Mouse (Mus musculus) embryonic facial prominence, embryonic 10.5 days (tissue): ENCODE measurements around the gene Mapkapk2. TPM values are rescaled to one million over a fixed set of nuclear protein-coding genes. Genes with fewer than 3 reads are reported as not detected.
"Not testable (repeated sequence)": the region's sequence is repeated elsewhere in the genome, so short reads cannot be mapped to it uniquely, and the experiment has no call there.

Source experiments
- DNase-seq: peaks from one replicate; pipeline ENCODE4 v3.0.0-alpha.2; 2017; ENCODE audit warnings: low spot score
- H3K27ac ChIP-seq: fragments of 300-500 bp; sonication (generic); replicated peaks from 2 replicates; pipeline ENCODE4 v1.5.1; 2016; ENCODE audit warnings: mild to moderate bottlenecking
- H3K27me3 ChIP-seq: fragments of 300-500 bp; sonication (generic); replicated peaks from 2 replicates; pipeline ENCODE4 v1.6.1; 2016; ENCODE audit warnings: low read depth, mild to moderate bottlenecking; ENCODE audit not compliant: poor library complexity, severe bottlenecking
- H3K36me3 ChIP-seq: fragments of 300-500 bp; sonication (generic); replicated peaks from 2 replicates; pipeline ENCODE4 v1.6.1; 2016; ENCODE audit warnings: mild to moderate bottlenecking, moderate library complexity
- H3K4me1 ChIP-seq: fragments of 300-500 bp; sonication (generic); 2 replicates; pipeline ENCODE4 v1.6.1; 2016
- H3K4me3 ChIP-seq: fragments of 300-500 bp; sonication (generic); 2 replicates; pipeline ENCODE4 v1.5.1; 2016; ENCODE audit warnings: mild to moderate bottlenecking, moderate library complexity
- H3K9me3 ChIP-seq: fragments of 300-500 bp; sonication (generic); 2 replicates; pipeline ENCODE4 v1.6.1; 2016; ENCODE audit warnings: mild to moderate bottlenecking
- WGBS: fragments of 180-500 bp; shearing (Covaris S2); methylation state at CpG from one replicate; pipeline ENCODE4 v1.1.7; 2016; 5-methylcytosine and 5-hydroxymethylcytosine counted together
- polyA plus RNA-seq: library from polyadenylated mRNA; unstranded; fragments of >200 nt; fragmentation: Nextera tagmentation; extraction: Ambion mirVana; gene quantifications from 2 replicates; pipeline ENCODE4 v1.2.1, GENCODE M21; 2016

Mapkapk2 gene
- polyA plus RNA-seq, 1 experiment from 2014 or later: 45.4 TPM

DNA sequence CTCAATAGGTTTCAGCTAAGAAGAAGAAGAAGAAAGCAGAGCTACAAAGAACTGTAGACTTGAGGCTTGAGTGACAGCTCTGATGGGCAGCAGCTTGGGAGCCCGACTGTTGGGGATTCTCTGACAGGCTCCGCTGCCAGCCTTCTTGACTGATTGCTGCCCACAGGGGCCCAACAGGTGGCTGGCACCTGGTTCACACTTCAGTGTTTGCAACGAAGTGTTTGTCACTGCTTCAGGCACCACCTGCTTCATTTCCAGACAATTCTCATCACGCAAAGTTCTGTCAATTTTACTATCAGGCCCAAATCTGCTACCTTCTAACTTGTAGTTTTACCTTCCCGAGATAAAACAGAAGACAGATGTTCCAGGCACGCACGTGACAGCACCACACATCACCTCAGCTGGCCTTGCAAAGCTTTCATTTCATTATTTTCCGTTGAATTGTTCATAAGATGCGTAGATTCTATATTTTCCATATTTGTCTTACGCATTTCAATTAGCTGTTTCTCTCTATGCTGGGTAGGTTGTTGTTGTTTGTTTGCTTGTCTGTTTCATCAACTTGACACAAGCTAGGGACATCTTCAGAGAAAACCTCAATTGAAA lies 59.1 kb downstream of the Mapkapk2 start:
- H3K36me3 ChIP-seq: no peaks in the 10 kb centered on the region

DNA sequence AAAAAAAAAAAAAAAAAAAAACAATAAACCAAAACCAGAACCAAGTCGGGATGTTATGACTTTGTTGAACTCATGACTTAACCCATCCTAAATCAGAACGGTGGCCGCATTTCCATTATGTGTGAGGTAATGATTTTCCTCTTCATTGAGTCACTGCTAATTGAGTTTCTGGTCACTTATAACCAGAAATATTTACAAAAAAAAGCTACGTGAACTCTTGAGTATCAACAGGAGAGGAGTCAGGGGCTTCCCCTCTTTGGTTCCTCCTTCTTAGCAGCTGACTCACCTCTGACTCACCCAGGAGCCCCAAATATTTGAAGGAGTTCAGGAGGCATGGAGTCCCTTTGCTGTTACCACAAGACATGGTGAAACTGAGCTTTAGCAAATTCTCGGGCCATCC lies 59.6 kb downstream of the Mapkapk2 start:
- Histone ChIP-seq H3K4me1 (no peaks in the 10 kb centered on the region), H3K27me3 (no peaks in the 10 kb centered on the region), H3K27ac (no peak overlapping the region), H3K36me3 (no peaks in the 10 kb centered on the region), H3K9me3 (no peaks in the 10 kb centered on the region), H3K4me3 (no peak overlapping the region)
- DNase-seq: no peak
- WGBS: 92% methylated on average over 5 of the region's 5 CpGs

More for the DNA sequence above, 59.1 kb downstream of the Mapkapk2 start:
- Histone ChIP-seq H3K27me3 (no peaks in the 10 kb centered on the region), H3K9me3 (no peaks in the 10 kb centered on the region), H3K4me1 (no peaks in the 10 kb centered on the region), H3K4me3 (no peak overlapping the region), H3K27ac (no peak overlapping the region)
- DNase-seq: no peak
- WGBS: 87% methylated on average over 10 of the region's 10 CpGs

DNA sequence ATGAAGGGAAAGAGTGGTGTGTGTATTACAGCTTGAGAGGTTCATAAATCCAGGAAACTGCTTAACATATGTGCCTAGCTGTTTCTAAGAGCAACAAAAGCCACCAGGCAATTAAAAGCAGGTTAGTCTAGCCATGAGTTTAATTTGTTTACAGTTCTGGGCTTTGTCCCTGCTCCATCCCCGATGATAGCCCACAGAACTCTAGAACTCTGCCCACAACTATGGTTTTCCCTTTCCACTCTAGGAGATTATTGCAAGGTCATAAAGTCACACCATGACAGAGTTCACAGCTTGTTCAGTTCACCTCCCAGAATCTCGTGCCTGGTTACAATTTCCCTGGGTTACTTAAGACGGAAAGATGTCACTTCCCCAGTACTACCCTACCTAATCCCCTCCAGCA lies 66.4 kb downstream of the Mapkapk2 start:
- 42% methylated on average over 3 of the region's 3 CpGs for WGBS
- no peaks in the 10 kb centered on the region for H3K9me3 ChIP-seq
- H3K36me3 ChIP-seq: no peaks in the 10 kb centered on the region
- peaks cover 10% of the 10 kb centered on the region; the same call in 1 of the 2 replicates for H3K4me1 ChIP-seq
- no peak overlapping the region for H3K27ac ChIP-seq
- DNase-seq: no peak
- no peak overlapping the region for H3K4me3 ChIP-seq
- H3K27me3 ChIP-seq: no peaks in the 10 kb centered on the region

DNA sequence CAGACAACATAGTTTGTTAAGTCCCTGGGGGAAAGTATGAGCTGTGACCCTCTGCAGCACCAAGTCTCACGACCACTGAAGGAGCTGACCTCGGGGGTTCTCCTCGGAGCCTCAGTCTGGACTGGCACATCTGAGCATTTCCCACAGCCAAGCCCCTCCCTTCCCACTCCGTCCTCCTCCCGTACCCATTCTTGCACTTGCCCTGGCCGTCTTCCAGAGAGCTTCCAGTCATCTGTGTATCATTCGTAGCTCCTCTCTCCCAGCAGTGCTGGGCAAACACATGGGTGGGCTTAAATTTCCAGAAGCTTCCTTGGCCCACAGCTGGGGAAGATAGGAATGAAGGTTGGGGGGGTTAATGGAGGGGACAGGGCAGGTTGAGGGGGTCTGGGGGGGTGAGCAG lies 67.4 kb downstream of the Mapkapk2 start:
- no peaks in the 10 kb centered on the region for H3K9me3 ChIP-seq
- no peak for DNase-seq
- peaks cover 10% of the 10 kb centered on the region; the same call in 1 of the 2 replicates for H3K4me1 ChIP-seq
- no peaks in the 10 kb centered on the region for H3K36me3 ChIP-seq
- no peaks in the 10 kb centered on the region for H3K27me3 ChIP-seq
- no peak overlapping the region for H3K27ac ChIP-seq
- H3K4me3 ChIP-seq: no peak overlapping the region
- 61% methylated on average over 7 of the region's 7 CpGs for WGBS

DNA sequence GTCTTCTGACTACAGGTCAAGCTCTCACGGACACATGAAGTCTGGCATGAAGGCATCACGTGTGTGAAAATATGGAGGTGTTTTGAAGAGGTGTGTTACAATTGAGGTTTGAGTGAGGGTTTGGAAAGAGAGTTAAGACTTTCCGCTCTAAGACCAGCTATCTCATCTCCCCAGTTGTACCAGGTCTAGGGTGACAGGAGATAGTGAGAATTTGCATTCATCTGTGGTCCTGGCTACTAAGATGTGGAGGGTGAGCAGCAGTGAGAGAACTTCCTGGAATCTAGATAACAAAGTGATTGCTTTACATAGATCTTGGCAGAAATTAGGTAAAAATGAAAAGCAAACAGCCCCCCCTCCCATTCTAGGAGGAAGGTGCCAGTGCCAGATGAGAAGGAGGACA lies 68.4 kb downstream of the Mapkapk2 start:
- WGBS: 93% methylated on average over 3 of the region's 3 CpGs
- peaks cover 10% of the 10 kb centered on the region; the same call in 1 of the 2 replicates for H3K4me1 ChIP-seq
- no peaks in the 10 kb centered on the region for H3K36me3 ChIP-seq
- DNase-seq: no peak
- H3K27me3 ChIP-seq: no peaks in the 10 kb centered on the region
- no peaks in the 10 kb centered on the region for H3K9me3 ChIP-seq
- no peak overlapping the region for H3K4me3 ChIP-seq
- H3K27ac ChIP-seq: no peak overlapping the region

DNA sequence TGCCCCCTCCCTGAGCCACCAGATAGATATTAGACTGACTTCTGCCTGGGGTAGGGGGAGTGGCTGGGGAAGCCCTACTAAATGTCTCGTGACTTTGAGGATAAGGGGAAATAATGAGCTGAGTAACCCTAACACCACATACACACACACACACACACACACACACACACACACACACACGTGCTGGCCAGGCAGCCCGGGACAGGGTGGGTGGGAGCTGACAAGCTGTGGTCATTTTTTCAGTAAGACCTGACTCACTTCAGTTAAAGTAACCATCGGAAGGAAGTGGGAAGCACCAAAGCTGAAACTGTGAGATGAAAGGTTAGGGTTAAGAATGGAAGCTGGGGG lies 71.8 kb downstream of the Mapkapk2 start:
- Histone ChIP-seq H3K36me3 (no peaks in the 10 kb centered on the region), H3K4me3 (no peak overlapping the region), H3K4me1 (peaks cover 5% of the 10 kb centered on the region; the same call in 1 of the 2 replicates), H3K9me3 (no peaks in the 10 kb centered on the region), H3K27ac (no peak overlapping the region), H3K27me3 (peaks cover 6% of the 10 kb centered on the region; the same call in 1 of the 2 replicates)
- no peak for DNase-seq
- 77% methylated on average over 4 of the region's 4 CpGs for WGBS

DNA sequence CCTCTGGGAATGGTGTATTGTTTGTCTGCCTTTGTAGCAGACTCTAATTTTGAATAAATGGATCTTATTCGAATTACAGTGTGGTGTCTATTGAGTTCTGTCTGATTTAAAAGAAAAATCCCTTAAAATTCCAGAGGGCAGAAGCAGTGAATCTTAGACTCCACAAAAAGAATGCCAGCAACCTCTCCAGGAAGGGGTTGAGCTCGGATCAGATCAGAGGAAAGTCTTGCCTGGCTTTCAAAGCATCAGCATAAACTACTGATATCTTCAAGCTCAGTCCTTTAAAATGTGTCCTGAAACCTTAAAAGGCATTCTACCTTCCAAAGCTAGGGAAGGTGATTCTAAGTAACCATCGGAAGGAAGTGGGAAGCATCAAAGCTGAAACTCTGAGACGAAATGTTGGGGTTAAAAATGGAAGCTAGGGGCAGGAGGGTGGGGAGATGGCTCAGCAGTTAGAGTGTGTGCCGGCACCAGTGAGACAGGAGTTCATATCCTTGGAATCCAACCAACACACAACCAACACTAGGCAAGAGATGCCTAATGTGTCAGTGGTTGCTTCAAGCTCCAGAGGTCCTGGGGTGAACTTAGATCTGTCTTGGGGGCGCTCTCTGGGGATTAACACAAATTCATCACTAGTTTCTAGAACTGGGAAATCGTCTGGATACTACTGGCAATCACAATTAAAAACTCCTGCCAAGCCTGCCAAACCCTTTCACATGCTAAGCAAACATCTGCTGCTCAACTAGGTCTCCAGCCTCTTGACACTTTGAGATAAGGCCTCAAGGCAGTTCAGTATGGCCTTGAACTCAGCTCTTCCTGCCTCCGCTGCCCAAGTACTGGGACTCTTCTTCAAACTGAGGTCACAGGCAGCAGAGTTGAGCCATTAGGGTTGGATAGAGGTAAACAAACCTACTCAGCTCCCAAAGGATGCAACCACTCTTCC lies 72.5 kb downstream of the Mapkapk2 start:
- Histone ChIP-seq H3K9me3 (no peaks in the 10 kb centered on the region), H3K27ac (no peak overlapping the region), H3K36me3 (no peaks in the 10 kb centered on the region), H3K4me1 (peaks cover 6% of the 10 kb centered on the region; the same call in 1 of the 2 replicates), H3K4me3 (no peak overlapping the region), H3K27me3 (peaks cover 6% of the 10 kb centered on the region; the same call in 1 of the 2 replicates)
- DNase-seq: no peak
- 83% methylated on average over 8 of the region's 8 CpGs for WGBS

DNA sequence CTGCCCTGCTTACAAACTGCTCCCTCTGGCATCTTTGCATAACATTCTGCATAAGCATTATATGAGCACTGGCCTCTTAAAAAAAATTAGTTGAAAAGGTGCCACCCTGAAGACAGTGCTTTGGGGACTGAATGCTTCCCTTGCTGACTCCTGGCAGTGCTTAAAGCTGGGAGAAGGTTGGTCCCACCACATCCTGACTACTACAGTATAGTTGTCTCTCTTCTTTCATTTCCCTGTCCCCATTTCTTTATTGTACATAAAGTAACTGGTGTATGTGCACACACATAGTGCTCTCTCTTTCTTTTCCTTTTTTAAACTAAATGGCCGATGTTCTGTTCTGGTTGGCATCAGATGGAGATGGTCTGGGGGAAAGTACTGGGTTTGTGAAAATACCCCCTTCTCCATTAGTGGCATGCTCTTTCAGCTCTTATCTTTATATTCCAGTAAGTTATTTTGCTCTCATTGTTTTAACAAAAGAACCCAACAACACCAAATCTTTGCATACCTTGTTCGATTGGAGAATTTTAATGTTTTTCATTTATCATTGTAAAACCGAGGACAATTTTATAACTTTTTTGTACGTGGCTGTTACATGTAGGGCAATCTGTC lies 74.3 kb downstream of the Mapkapk2 start:
- not testable (repeated sequence) for H3K4me1 ChIP-seq, H3K9me3 ChIP-seq, H3K27ac ChIP-seq, H3K36me3 ChIP-seq, H3K27me3 ChIP-seq, H3K4me3 ChIP-seq, DNase-seq
- WGBS: 85% methylated on average over 4 of the region's 4 CpGs

DNA sequence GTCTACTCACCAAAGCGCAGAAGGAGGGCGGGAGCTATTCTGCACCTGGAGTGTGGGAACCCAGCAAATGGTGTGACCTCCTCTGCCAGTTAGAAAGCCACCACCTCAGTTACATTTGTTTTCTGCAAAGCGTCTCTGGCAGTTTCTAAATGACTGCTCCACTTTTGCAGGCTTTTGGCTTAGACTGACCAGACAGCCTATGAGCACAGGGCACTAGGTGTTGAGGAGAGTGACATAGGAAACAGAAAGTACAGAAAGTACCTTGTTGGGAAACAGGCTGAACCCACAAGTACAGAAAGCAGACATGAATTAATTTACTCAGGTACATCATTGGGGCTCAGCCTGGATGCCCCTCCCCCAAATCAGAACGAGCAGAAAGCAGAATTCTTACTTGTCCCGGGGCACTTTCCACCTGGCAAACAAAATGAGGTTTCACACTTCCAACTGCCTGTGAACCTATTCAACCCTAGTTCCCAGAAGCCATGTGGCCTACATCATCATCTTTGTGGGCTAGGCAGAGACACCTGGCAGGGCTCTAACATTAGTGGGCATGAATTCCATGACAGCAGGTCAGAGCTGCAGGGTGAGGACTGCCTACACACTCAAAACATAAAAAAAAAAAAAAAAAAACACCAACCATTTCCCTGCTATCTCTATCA lies 74.9 kb downstream of the Mapkapk2 start:
- WGBS: 71% methylated on average over 5 of the region's 5 CpGs
- DNase-seq: no peak
- Histone ChIP-seq H3K27ac (no peak overlapping the region), H3K27me3 (peaks cover 6% of the 10 kb centered on the region; the same call in 1 of the 2 replicates), H3K9me3 (no peaks in the 10 kb centered on the region), H3K4me3 (no peak overlapping the region), H3K4me1 (peaks cover 9% of the 10 kb centered on the region; the same call in 1 of the 2 replicates), H3K36me3 (no peaks in the 10 kb centered on the region)

DNA sequence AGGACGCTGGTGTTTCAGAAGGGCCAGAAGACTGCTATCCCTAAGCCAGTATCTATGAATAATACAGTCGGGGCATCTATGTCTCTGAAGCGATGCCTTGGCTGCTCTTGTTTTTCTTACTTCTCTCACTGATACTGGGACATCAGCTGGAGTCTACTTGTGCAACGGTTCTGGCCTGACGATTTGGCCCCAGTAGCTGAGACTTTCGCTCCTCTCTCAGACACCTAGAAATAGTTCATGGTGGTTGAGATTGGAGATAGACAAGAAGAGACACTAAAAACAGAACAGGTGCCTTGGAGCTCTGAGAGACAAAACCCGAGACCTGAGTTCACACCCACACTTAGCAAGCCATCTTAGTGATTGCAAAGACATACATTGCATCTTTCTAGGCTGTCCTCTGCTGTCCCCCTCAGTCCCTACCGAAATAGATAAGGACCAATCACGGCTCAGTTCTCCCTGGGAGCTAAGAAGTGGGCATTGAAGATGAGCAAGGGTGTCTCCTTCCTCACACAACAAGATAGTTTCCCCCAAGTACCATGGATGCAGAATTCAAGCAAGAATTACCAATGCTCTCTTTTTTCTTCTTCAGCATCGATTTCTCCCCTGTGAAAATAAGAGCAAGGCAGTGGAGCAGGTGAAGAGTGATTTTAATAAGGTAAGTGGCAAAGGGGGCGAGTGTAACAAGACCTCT lies 75.6 kb downstream of the Mapkapk2 start:
- Histone ChIP-seq H3K9me3 (no peaks in the 10 kb centered on the region), H3K27me3 (peaks cover 6% of the 10 kb centered on the region; the same call in 1 of the 2 replicates), H3K4me1 (peaks cover 9% of the 10 kb centered on the region; the same call in 1 of the 2 replicates), H3K36me3 (no peaks in the 10 kb centered on the region), H3K27ac (no peak overlapping the region), H3K4me3 (no peak overlapping the region)
- 80% methylated on average over 11 of the region's 11 CpGs for WGBS
- no peak for DNase-seq

DNA sequence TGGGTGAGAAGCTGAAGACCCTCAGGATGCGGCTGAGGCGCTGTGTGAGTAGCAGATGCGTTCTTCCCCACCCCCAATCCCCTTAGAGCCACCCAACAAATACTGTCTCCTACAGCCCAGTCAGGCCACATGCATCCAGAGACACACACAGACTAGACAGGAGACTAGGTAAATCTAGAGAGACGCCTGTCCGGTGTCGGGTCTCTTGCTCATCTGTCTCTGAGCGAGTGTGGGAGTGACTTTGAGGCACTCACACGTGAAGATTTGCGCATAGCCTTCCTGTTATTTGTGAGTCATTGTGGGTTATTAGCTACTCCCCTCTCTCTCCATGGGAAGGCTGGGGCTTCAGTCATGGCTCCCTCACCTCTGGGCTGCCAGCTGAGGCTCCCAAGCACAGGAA lies 76.2 kb downstream of the Mapkapk2 start:
- WGBS: 76% methylated on average over 9 of the region's 9 CpGs
- peaks cover 9% of the 10 kb centered on the region; the same call in 1 of the 2 replicates for H3K4me1 ChIP-seq
- no peaks in the 10 kb centered on the region for H3K36me3 ChIP-seq
- no peak overlapping the region for H3K4me3 ChIP-seq
- no peak for DNase-seq
- peaks cover 6% of the 10 kb centered on the region; the same call in 1 of the 2 replicates for H3K27me3 ChIP-seq
- H3K27ac ChIP-seq: no peak overlapping the region
- no peaks in the 10 kb centered on the region for H3K9me3 ChIP-seq
